Mouse (Mus musculus) erythroblast, embryonic 14.5 days (primary cell): ENCODE data around the gene Arhgap31.

Source experiments
- GATA1 ChIP-seq: IDR thresholded peaks from 2 replicates; pipeline ENCODE4 v1.6.1; 2012; ENCODE audit warnings: low read length, inconsistent platforms, mixed read lengths
- TAL1 ChIP-seq: IDR thresholded peaks from 3 replicates; pipeline ENCODE4 v1.6.1; 2012; ENCODE audit warnings: low read length, inconsistent platforms, mixed read lengths

GRCm38 (mm10) chr16:38652653-38653052 is 60.4 kb downstream of the Arhgap31 start:
- TF ChIP-seq GATA1 (no peak), TAL1 (no peak)
